9 mouse cellular contexts compared by ENCODE assay signal in the genomic region with DNA sequence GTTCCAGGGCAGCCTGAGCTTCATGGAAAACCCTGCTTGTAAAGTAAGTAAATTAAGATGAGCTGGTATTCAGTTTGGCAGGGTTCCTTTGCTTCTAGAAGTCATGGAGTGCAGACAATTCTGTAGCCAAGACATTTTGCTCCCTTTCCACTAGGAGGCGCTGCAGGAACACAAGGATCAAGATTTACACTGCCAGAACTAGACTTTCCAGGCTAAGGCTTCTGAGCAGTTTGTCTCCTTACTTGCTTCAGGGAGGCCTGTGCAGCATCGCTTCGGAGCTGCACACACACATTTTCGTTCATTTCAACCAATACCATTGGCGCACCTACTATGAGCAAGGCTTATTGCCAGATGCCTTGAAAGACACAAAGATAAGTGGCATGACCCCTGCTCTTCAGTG.
DNase-seq lines count a peak whose midpoint lies in the region; ATAC-seq and TF ChIP-seq lines count a peak whose summit lies in the region.
"Had no signal": no experiment of that assay in that cellular context is flagged by ENCODE, and none has a peak within 500 bp of the region (broad histone marks: within the 10 kb centered on the region; RNA-seq: fewer than 3 reads in every experiment).

No protein-coding gene starts in this region.

- H3K27ac ChIP-seq in thymus, adult 2 months (ENCODE audit: control insufficient read depth, insufficient read depth, low read length), result no peak overlapping the region
- no peak overlapping the region for H3K27ac ChIP-seq in forebrain, embryonic 11.5 days (ENCODE audit: low read depth, low read length)

- TF ChIP-seq POLR2A in thymus, adult 2 months (IDR thresholded peaks at IDR 0.05; ENCODE audit: control insufficient read depth, extremely low read depth, insufficient read depth, low read length, poor library complexity), result no peak
- no peak for TF ChIP-seq POLR2A in brain, embryonic 14.5 days (IDR thresholded peaks at IDR 0.05; ENCODE audit: borderline replicate concordance, extremely low read depth, insufficient read depth, insufficient read length, poor library complexity, severe bottlenecking)
- TF ChIP-seq POLR2A in lung, adult 2 months (IDR thresholded peaks at IDR 0.05; ENCODE audit: borderline replicate concordance, extremely low read depth, low read depth, low read length), result no peak

- WGBS in thymus, adult 2 months, result 38% methylated on average over 5 of the region's 5 CpGs
- WGBS in forebrain, embryonic 11.5 days, result 43% methylated on average over 5 of the region's 5 CpGs
- WGBS in lung, adult 2 months, result 43% methylated on average over 5 of the region's 5 CpGs

- H3K4me3 ChIP-seq in thymus, adult 2 months (ENCODE audit: control insufficient read depth, insufficient read depth, low read length), result no peak overlapping the region
- H3K4me3 ChIP-seq in forebrain, embryonic 11.5 days (ENCODE audit: low read depth, low read length), result no peak overlapping the region
- no peak overlapping the region for H3K4me3 ChIP-seq in lung, adult 2 months (replicated peaks; ENCODE audit: extremely low read depth, low read depth, low read length)
- H3K4me3 ChIP-seq: myocyte had no signal

- peak; percentile 46; the same call in 1 of the 2 replicates for ATAC-seq in forebrain, embryonic 11.5 days (replicated peaks; ENCODE audit: low FRiP score)

- TF ChIP-seq CTCF in thymus, adult 2 months (IDR thresholded peaks at IDR 0.05; ENCODE audit: borderline replicate concordance, control insufficient read depth, extremely low read depth, insufficient read depth, low read length, poor library complexity), result no peak
- peak; percentile 66; the same call in 1 of the 2 replicates for TF ChIP-seq CTCF in brain, embryonic 14.5 days (IDR thresholded peaks at IDR 0.05; ENCODE audit: borderline replicate concordance, extremely low read depth, insufficient read depth, insufficient read length)
- no peak for TF ChIP-seq CTCF in lung, adult 2 months (IDR thresholded peaks at IDR 0.05; ENCODE audit: insufficient read depth, low read length)

- H3K4me1 ChIP-seq in thymus, adult 2 months (replicated peaks; ENCODE audit: control insufficient read depth, insufficient read depth, low read length), result no peaks in the 10 kb centered on the region
- H3K4me1 ChIP-seq in forebrain, embryonic 11.5 days (replicated peaks; ENCODE audit: control insufficient read depth, insufficient read depth, low read length), result no peaks in the 10 kb centered on the region
- no peaks in the 10 kb centered on the region for H3K4me1 ChIP-seq in lung, adult 2 months (ENCODE audit: control insufficient read depth, insufficient read depth, low read length)

- no peak overlapping the region for H3K4me2 ChIP-seq in forebrain, embryonic 11.5 days (ENCODE audit: low read depth, low read length, severe bottlenecking)

- H3K9me3 ChIP-seq in forebrain, embryonic 11.5 days (ENCODE audit: control insufficient read depth, low read length), result no peaks in the 10 kb centered on the region

- H3K27me3 ChIP-seq in thymus, adult 2 months (ENCODE audit: control insufficient read depth, insufficient read depth, low read length), result no peaks in the 10 kb centered on the region
- H3K27me3 ChIP-seq in forebrain, embryonic 11.5 days (ENCODE audit: control insufficient read depth, insufficient read depth, low read length), result no peaks in the 10 kb centered on the region

- no peaks in the 10 kb centered on the region for H3K36me3 ChIP-seq in thymus, adult 2 months (ENCODE audit: control insufficient read depth, insufficient read depth, low read length)
- no peaks in the 10 kb centered on the region for H3K36me3 ChIP-seq in forebrain, embryonic 11.5 days (ENCODE audit: control insufficient read depth, insufficient read depth, low read length)

- peak; percentile 12 for DNase-seq in thymus, adult 2 months
- DNase-seq in thymus, adult 18-20 months, result no peak
- peak; percentile 88 for DNase-seq in brain, embryonic 14.5 days (ENCODE audit: low read depth)
- peak; percentile 56 for DNase-seq in forebrain, embryonic 11.5 days (ENCODE audit: low spot score)
- peak; percentile 52 for DNase-seq in kidney, postnatal 10 days
- peak; percentile 6 for DNase-seq in lung, adult 2 months
- DNase-seq in right cerebral cortex, adult 2 months (ENCODE audit: low spot score in 2 of 2), result peak; percentile 32 to 65
- no peak for DNase-seq in yolk sac, embryonic 10.5 days (ENCODE audit: low spot score)

- H3K9ac ChIP-seq in forebrain, embryonic 11.5 days (ENCODE audit: low read length), result no peak overlapping the region

Comparison
In these comparisons a context has a peak if more than half of its experiments do, and no peak if none do; other contexts are left out.
1. DNase-seq: peak in thymus, adult 2 months (single experiment), brain, embryonic 14.5 days (single experiment), forebrain, embryonic 11.5 days (single experiment), kidney, postnatal 10 days (single experiment), lung, adult 2 months (single experiment) and right cerebral cortex, adult 2 months (2 of 2); none in thymus, adult 18-20 months (0 of 2) and yolk sac, embryonic 10.5 days (single experiment).